20 mouse cellular contexts compared by ENCODE assay signal in the genomic region with DNA sequence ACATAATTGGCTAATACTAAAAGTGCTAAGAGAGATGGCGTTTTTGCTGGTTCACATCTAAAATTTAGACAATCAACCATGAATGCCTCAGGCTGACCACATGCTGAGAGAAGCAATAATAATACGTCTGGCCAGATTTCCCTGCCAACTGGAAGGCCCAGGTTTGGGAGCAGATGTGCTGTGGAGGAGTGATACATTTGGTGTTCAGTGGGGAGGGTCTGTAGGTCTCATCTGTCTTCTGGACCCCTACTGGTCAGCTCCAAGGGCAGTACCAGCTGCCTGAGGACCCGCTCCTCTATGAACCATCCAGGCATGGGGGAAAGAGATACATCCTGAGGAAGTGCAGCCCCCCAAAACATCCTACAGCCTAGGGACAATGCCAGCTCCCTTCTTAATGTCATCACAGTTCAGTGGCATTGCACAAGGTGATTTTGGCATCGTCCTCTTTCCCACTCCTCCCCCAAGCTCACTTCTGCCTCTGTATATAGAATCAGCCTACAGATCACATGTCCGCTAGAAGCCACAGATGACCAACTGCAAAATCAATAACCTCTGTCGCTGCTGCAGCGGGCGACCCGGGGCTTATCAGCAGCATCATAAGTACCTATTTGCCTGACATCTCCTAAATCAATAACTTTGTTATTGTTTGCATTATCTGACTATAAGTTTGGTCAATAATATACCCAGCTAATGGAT.
DNase-seq lines count a peak whose midpoint lies in the region; ATAC-seq and TF ChIP-seq lines count a peak whose summit lies in the region.
"Had no signal": no experiment of that assay in that cellular context is flagged by ENCODE, and none has a peak within 500 bp of the region (broad histone marks: within the 10 kb centered on the region; RNA-seq: fewer than 3 reads in every experiment).

No protein-coding gene starts in this region.

- H3K4me3 ChIP-seq in neural tube, embryonic 13.5 days = no peak overlapping the region
- H3K4me3 ChIP-seq in neural tube, embryonic 15.5 days (replicated peaks) = no peak overlapping the region
- H3K4me3 ChIP-seq in hindbrain, postnatal 0 days (ENCODE audit: low read length) = no peak overlapping the region
- H3K4me3 ChIP-seq: embryonic facial prominence, embryonic 12.5 days; erythroblast, embryonic 14.5 days; forebrain, embryonic 15.5 days; kidney, embryonic 15.5 days; limb, embryonic 12.5 days; stomach, embryonic 15.5 days had no signal

- no peak for ATAC-seq in neural tube, embryonic 13.5 days (ENCODE audit: low read depth)
- no peak for ATAC-seq in neural tube, embryonic 15.5 days (ENCODE audit: low FRiP score)
- ATAC-seq in hindbrain, postnatal 0 days = peak; percentile 42; the same call in 1 of the 2 replicates
- ATAC-seq: forebrain, embryonic 15.5 days; intestine, postnatal 0 days; lung, postnatal 0 days had no signal

- no peaks in the 10 kb centered on the region for H3K27me3 ChIP-seq in neural tube, embryonic 13.5 days
- H3K27me3 ChIP-seq in neural tube, embryonic 15.5 days (replicated peaks) = no peaks in the 10 kb centered on the region
- no peaks in the 10 kb centered on the region for H3K27me3 ChIP-seq in hindbrain, postnatal 0 days (ENCODE audit: insufficient read depth, low read length)
- H3K27me3 ChIP-seq: forebrain, embryonic 15.5 days; stomach, embryonic 15.5 days had no signal

- H3K4me1 ChIP-seq in neural tube, embryonic 13.5 days (replicated peaks) = peaks cover 46% of the 10 kb centered on the region
- peaks cover 22% of the 10 kb centered on the region for H3K4me1 ChIP-seq in neural tube, embryonic 15.5 days
- H3K4me1 ChIP-seq in hindbrain, postnatal 0 days (ENCODE audit: insufficient read depth, low read length) = no peaks in the 10 kb centered on the region; the same call in 1 of the 2 replicates
- H3K4me1 ChIP-seq: embryonic facial prominence, embryonic 12.5 days; limb, embryonic 12.5 days had no signal

- H3K9ac ChIP-seq in neural tube, embryonic 13.5 days = no peak overlapping the region
- H3K9ac ChIP-seq in neural tube, embryonic 15.5 days (replicated peaks) = no peak overlapping the region
- H3K9ac ChIP-seq in hindbrain, postnatal 0 days (replicated peaks; ENCODE audit: low read length) = no peak overlapping the region
- H3K9ac ChIP-seq: embryonic facial prominence, embryonic 12.5 days; forebrain, embryonic 15.5 days; kidney, embryonic 15.5 days; limb, embryonic 12.5 days; liver, embryonic 14.5 days; stomach, embryonic 15.5 days had no signal

- peak overlapping the region; percentile 28; the same call in 1 of the 2 replicates for H3K27ac ChIP-seq in neural tube, embryonic 13.5 days (replicated peaks)
- H3K27ac ChIP-seq in neural tube, embryonic 15.5 days (replicated peaks) = no peak overlapping the region
- peak overlapping the region; percentile 54; the same call in 1 of the 2 replicates for H3K27ac ChIP-seq in hindbrain, postnatal 0 days
- H3K27ac ChIP-seq: embryonic facial prominence, embryonic 12.5 days; forebrain, embryonic 15.5 days; kidney, embryonic 15.5 days; limb, embryonic 12.5 days; liver, embryonic 14.5 days; stomach, embryonic 15.5 days had no signal

- TF ChIP-seq CTCF in hindbrain, postnatal 0 days (IDR thresholded peaks at IDR 0.05; ENCODE audit: low read depth) = peak; percentile 26; the same call in 1 of the 2 replicates

- H3K9me3 ChIP-seq in neural tube, embryonic 13.5 days = no peaks in the 10 kb centered on the region
- H3K9me3 ChIP-seq in neural tube, embryonic 15.5 days (replicated peaks) = no peaks in the 10 kb centered on the region
- H3K9me3 ChIP-seq in hindbrain, postnatal 0 days (ENCODE audit: low read length) = no peaks in the 10 kb centered on the region
- H3K9me3 ChIP-seq: embryonic facial prominence, embryonic 12.5 days; forebrain, embryonic 15.5 days; kidney, embryonic 15.5 days; limb, embryonic 12.5 days; stomach, embryonic 15.5 days had no signal

- peak; percentile 74 for DNase-seq in left cerebral cortex, postnatal 4 days
- no peak for DNase-seq in left cerebral cortex, postnatal 25 days (ENCODE audit: low spot score in 2 of 2)
- DNase-seq in hindbrain, postnatal 0 days (ENCODE audit: low spot score) = peak; percentile 76
- DNase-seq in adrenal gland, adult 2 months = no peak
- no peak for DNase-seq in right cerebral cortex, postnatal 14 days
- DNase-seq: adrenal gland, postnatal 14 days; gastrocnemius, postnatal 36 days; thymus, adult 18-20 months; thymus, postnatal 4 days had no signal

- intact Hi-C loops in left cerebral cortex, postnatal 4 days (cut with DNase I) = no loop called here
- intact Hi-C loops in left cerebral cortex, postnatal 25 days (cut with DNase I) = no loop called here

- WGBS in neural tube, embryonic 13.5 days = 42% methylated on average over 9 of the region's 9 CpGs
- 39% methylated on average over 9 of the region's 9 CpGs for WGBS in neural tube, embryonic 15.5 days
- 53% methylated on average over 9 of the region's 9 CpGs for WGBS in hindbrain, postnatal 0 days

- H3K36me3 ChIP-seq in neural tube, embryonic 13.5 days = no peaks in the 10 kb centered on the region
- no peaks in the 10 kb centered on the region for H3K36me3 ChIP-seq in neural tube, embryonic 15.5 days
- H3K36me3 ChIP-seq in hindbrain, postnatal 0 days (ENCODE audit: insufficient read depth, low read length) = no peaks in the 10 kb centered on the region
- H3K36me3 ChIP-seq: embryonic facial prominence, embryonic 12.5 days; forebrain, embryonic 15.5 days; kidney, embryonic 15.5 days; limb, embryonic 12.5 days; stomach, embryonic 15.5 days had no signal

- no peak overlapping the region for H3K4me2 ChIP-seq in neural tube, embryonic 13.5 days
- H3K4me2 ChIP-seq in neural tube, embryonic 15.5 days = no peak overlapping the region
- no peak overlapping the region for H3K4me2 ChIP-seq in hindbrain, postnatal 0 days (ENCODE audit: low read depth, low read length)
- H3K4me2 ChIP-seq: embryonic facial prominence, embryonic 12.5 days; forebrain, embryonic 15.5 days; kidney, embryonic 15.5 days; limb, embryonic 12.5 days; stomach, embryonic 15.5 days had no signal

Comparison
In these comparisons a context has a peak if more than half of its experiments do, and no peak if none do; other contexts are left out.
1. DNase-seq: peak in left cerebral cortex, postnatal 4 days (single experiment) and hindbrain, postnatal 0 days (single experiment); none in left cerebral cortex, postnatal 25 days (0 of 2), adrenal gland, adult 2 months (single experiment) and right cerebral cortex, postnatal 14 days (single experiment).